Mouse (Mus musculus) stomach, embryonic 14.5 days (tissue): Measurements from ENCODE around the gene Agtpbp1. TPM values are rescaled to one million over a fixed set of nuclear protein-coding genes. Genes with fewer than 3 reads are reported as not detected.
"Not testable (repeated sequence)": the region's sequence is repeated elsewhere in the genome, so short reads cannot be mapped to it uniquely, and the experiment has no call there.

Experiments
- ATAC-seq: fragments of 200-750 bp; cut with Nextera tagmentation; 2 replicates; pipeline ENCODE4 v1.8.0; 2017; ENCODE audit warnings: low read depth, moderate TSS enrichment; ENCODE audit not compliant: insufficient number of reproducible peaks, insufficient read depth, low FRiP score
- H3K27ac ChIP-seq: fragments of 300-500 bp; sonication (generic); 2 replicates; pipeline ENCODE4 v1.5.1; 2014; ENCODE audit warnings: mild to moderate bottlenecking, low read length, moderate library complexity, mixed read lengths
- H3K27me3 ChIP-seq: fragments of 300-500 bp; sonication (generic); 2 replicates; pipeline ENCODE4 v1.6.1; 2014; ENCODE audit warnings: low read length, control low read depth, mixed read lengths; ENCODE audit not compliant: control insufficient read depth, insufficient read depth
- H3K36me3 ChIP-seq: fragments of 300-500 bp; sonication (generic); 2 replicates; pipeline ENCODE4 v1.6.1; 2014; ENCODE audit warnings: mild to moderate bottlenecking, control low read depth, low read length, moderate library complexity, mixed read lengths; ENCODE audit not compliant: control insufficient read depth, insufficient read depth
- H3K4me1 ChIP-seq: fragments of 300-500 bp; sonication (generic); 2 replicates; pipeline ENCODE4 v1.6.1; 2014; ENCODE audit warnings: low read length, control low read depth, mixed read lengths; ENCODE audit not compliant: control insufficient read depth, insufficient read depth
- H3K4me2 ChIP-seq: fragments of 300-500 bp; sonication (generic); replicated peaks from 2 replicates; pipeline ENCODE4 v1.6.1; 2014; ENCODE audit warnings: low read depth, low read length, control low read depth
- H3K4me3 ChIP-seq: fragments of 300-500 bp; sonication (generic); 2 replicates; pipeline ENCODE4 v1.5.1; 2014; ENCODE audit warnings: low read depth, low read length, control low read depth
- H3K9ac ChIP-seq: fragments of 300-500 bp; sonication (generic); replicated peaks from 2 replicates; pipeline ENCODE4 v1.6.1; 2014; ENCODE audit warnings: low read depth, mild to moderate bottlenecking, control low read depth, low read length, moderate library complexity, mixed read lengths
- H3K9me3 ChIP-seq: fragments of 300-500 bp; sonication (generic); 2 replicates; pipeline ENCODE4 v1.6.1; 2016; ENCODE audit warnings: low read depth, low read length, control low read depth; ENCODE audit not compliant: control insufficient read depth
- WGBS: fragments of 180-500 bp; shearing (Covaris S2); extraction: QIAGEN DNeasy Blood & Tissue Kit; methylation state at CpG from one replicate; pipeline ENCODE4 v1.1.7; 2014; 5-methylcytosine and 5-hydroxymethylcytosine counted together
- polyA plus RNA-seq: library from polyadenylated mRNA; unstranded; fragments of >200 nt; fragmentation: Nextera tagmentation; extraction: Ambion mirVana; gene quantifications from 2 replicates; pipeline ENCODE4 v1.2.1, GENCODE M21; 2014

The Agtpbp1 gene
- polyA plus RNA-seq, 1 experiment from 2014 or later = 27.6 TPM

DNA sequence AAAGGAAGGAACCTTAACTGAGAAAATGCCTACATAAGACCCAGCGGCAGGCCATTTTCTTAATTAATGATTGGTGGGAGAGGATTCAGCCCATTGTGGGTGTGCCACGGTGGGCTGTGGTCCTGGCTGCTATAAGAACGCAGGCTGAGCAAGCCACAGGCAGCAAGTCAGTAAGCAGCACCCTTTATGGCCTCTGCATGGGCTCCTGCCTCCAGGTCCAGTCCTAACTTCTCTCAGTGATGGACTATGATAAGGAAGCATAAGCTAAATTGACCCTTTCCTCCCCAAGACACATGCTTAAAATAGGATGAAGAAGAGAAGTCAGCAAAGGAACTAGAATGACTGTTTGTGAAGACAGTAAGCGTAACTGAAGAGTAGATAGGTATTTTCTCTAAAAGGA lies 30.1 kb upstream of the Agtpbp1 start:
- WGBS = 87% methylated on average over 4 of the region's 4 CpGs
- ATAC-seq = no peak
- Histone ChIP-seq H3K4me1 (no peaks in the 10 kb centered on the region), H3K9ac (no peak overlapping the region), H3K4me2 (no peak overlapping the region), H3K27me3 (no peaks in the 10 kb centered on the region), H3K4me3 (no peak overlapping the region), H3K27ac (no peak overlapping the region), H3K9me3 (no peaks in the 10 kb centered on the region), H3K36me3 (peaks cover 45% of the 10 kb centered on the region)

DNA sequence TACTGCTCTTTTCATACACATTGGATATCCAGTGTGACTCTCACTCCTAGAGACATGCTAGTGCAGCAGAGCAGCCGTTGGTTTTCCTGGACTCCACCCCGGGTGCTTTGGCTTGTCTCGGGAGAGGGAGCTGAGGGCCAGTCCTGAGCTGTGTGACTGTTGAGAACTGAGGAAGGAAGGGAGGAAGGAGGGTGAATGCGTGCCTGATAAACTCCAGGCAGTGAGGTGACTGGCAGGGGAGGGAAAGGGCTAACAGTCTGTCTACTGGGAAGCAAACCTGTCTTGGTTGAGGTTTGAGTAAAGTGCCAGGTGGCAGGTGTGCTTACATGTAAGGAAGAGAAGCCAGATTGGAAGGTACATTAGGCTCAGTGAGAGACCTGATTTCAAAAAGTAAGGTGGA lies 28.8 kb upstream of the Agtpbp1 start:
- 72% methylated on average over 4 of the region's 4 CpGs for WGBS
- Histone ChIP-seq H3K4me1 (no peaks in the 10 kb centered on the region), H3K36me3 (peaks cover 49% of the 10 kb centered on the region)

DNA sequence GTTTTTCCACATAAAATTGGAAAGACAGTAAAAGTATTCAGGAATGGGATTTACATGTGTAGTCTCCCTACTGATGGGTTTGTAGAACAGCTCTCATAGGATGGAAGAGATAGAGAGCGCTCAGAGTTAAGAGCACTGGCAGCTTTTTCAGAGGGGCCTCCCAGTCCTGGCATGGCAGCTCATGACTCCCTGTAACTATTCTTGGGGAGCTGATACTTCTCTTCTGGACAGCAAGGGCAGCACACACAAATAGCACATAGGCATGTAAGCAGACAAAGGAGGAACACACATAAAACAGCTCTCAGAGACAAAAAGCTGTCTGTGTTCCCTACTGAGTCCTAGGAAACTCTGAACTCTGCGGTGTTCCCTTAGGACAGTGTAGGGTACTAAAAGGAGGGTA lies 25.4 kb upstream of the Agtpbp1 start:
- ATAC-seq = no peak
- no peaks in the 10 kb centered on the region for H3K9me3 ChIP-seq
- peaks cover 62% of the 10 kb centered on the region for H3K36me3 ChIP-seq
- no peak overlapping the region for H3K4me3 ChIP-seq
- no peak overlapping the region for H3K27ac ChIP-seq
- no peaks in the 10 kb centered on the region for H3K4me1 ChIP-seq
- no peak overlapping the region for H3K4me2 ChIP-seq
- 93% methylated on average over 2 of the region's 2 CpGs for WGBS
- no peak overlapping the region for H3K9ac ChIP-seq
- no peaks in the 10 kb centered on the region for H3K27me3 ChIP-seq

More for the DNA sequence above, 28.8 kb upstream of the Agtpbp1 start:
- no peak overlapping the region for H3K27ac ChIP-seq
- no peak overlapping the region for H3K4me3 ChIP-seq
- no peak for ATAC-seq
- H3K9ac ChIP-seq = no peak overlapping the region
- H3K27me3 ChIP-seq = no peaks in the 10 kb centered on the region
- no peaks in the 10 kb centered on the region for H3K9me3 ChIP-seq
- H3K4me2 ChIP-seq = no peak overlapping the region

DNA sequence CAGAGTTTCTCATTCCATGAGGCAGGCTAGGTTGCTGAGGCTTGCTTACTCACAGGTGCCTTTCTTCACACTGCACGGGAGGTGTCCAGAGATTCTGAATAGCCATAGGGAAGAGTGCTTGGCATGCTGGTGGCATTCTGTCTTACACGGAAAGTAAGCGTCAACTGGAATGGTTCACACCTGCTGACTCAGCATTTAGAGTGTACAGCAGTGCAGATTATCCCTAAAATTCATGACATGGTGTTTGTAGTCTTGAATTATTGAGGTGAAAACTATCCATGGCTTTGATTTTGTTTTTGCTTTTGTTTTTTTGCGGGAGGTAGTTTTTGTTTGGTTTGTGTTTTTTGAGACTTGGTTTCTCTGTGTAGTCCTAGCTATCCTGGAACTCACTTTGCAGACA lies 24.9 kb upstream of the Agtpbp1 start:
- H3K27ac ChIP-seq = no peak overlapping the region
- H3K27me3 ChIP-seq = no peaks in the 10 kb centered on the region
- H3K9ac ChIP-seq = no peak overlapping the region
- H3K36me3 ChIP-seq = peaks cover 64% of the 10 kb centered on the region
- WGBS = 91% methylated on average over 4 of the region's 4 CpGs
- H3K4me1 ChIP-seq = no peaks in the 10 kb centered on the region
- ATAC-seq = no peak
- H3K9me3 ChIP-seq = no peaks in the 10 kb centered on the region
- H3K4me3 ChIP-seq = no peak overlapping the region
- H3K4me2 ChIP-seq = no peak overlapping the region

DNA sequence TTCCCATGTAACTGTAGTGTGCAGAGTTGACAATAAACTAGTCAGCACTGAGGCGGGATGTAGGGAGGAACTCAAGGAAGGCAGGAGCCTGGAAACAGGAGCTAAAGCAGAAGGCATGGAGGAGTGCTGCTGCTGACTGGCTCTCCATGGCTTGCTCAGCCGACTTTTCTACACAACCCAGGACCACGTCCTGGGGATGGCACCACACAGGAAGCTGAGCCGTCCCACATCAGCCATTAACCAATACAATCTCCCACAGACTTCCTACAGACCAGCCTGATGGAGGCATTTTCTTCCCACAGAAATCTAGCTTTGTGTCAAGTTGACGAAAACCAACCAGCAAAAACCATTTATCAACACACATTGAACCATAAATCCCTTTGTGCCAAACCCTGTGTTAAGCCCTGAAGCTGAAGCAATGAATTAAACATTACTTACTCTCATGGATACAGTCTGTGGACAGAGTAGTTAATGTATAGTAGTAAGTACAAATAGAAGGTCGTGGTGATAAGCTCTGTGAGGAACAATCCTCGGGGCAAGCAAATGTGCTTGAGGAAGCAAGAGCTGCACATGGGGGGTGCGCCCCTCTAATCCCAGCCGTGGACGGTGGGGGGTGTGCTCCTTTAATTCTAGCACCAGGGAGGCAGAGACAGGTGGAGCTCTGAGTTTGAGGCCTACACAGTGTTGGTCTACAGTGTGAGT lies 20.3 kb upstream of the Agtpbp1 start:
- no peaks in the 10 kb centered on the region for H3K4me1 ChIP-seq
- no peak overlapping the region for H3K4me2 ChIP-seq
- no peak overlapping the region for H3K4me3 ChIP-seq
- WGBS = 67% methylated on average over 10 of the region's 10 CpGs
- no peak overlapping the region for H3K9ac ChIP-seq
- no peak overlapping the region for H3K27ac ChIP-seq
- no peaks in the 10 kb centered on the region for H3K9me3 ChIP-seq
- no peaks in the 10 kb centered on the region for H3K27me3 ChIP-seq
- ATAC-seq = peak; percentile 69; the same call in 1 of the 2 replicates
- peaks cover 64% of the 10 kb centered on the region for H3K36me3 ChIP-seq

DNA sequence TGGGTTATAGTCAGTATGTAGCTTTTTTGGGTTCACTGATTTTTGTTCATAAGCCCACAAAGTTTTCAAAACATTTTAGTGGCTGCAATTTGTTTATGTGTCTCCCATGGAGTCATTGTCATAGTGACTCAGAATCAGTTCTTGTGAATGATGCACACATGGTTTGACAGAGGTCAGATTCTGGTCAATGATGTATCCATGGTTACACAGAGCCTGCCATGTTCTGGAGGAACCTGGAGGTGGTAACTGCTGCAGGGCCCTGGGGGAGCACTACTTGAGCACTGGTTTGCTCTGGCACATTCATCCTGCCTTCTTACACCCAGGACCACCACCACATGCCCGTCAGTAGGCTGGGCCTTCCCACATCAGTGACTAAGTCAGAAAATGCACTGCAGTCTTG lies 19.5 kb upstream of the Agtpbp1 start:
- Histone ChIP-seq H3K27me3 (no peaks in the 10 kb centered on the region), H3K9ac (no peak overlapping the region), H3K4me1 (no peaks in the 10 kb centered on the region), H3K4me2 (no peak overlapping the region), H3K9me3 (no peaks in the 10 kb centered on the region), H3K4me3 (no peak overlapping the region), H3K27ac (no peak overlapping the region), H3K36me3 (peaks cover 64% of the 10 kb centered on the region)
- 86% methylated on average over 1 of the region's 1 CpGs for WGBS
- ATAC-seq = no peak

DNA sequence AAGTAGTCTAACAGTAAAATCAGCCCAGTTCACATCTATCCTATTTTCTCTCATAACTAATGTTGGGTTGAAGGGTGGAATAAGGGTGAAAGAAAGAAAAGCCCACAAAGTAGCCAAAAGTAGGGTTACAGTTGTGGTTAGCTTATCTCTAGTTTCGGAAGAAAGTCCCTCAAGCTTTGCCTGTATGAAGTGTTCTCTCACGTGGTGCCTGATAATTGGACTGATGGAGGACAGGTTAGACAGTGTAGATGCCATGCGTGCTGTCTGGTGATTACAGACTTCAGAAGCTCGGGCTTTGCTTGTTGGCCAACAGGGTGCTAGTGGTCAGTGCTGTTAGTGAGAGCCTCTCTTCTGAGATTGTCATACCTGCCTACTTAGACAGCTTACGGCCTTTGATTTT lies 18.1 kb upstream of the Agtpbp1 start:
- 92% methylated on average over 5 of the region's 5 CpGs for WGBS
- peaks cover 56% of the 10 kb centered on the region for H3K36me3 ChIP-seq
- H3K27me3 ChIP-seq = no peaks in the 10 kb centered on the region

DNA sequence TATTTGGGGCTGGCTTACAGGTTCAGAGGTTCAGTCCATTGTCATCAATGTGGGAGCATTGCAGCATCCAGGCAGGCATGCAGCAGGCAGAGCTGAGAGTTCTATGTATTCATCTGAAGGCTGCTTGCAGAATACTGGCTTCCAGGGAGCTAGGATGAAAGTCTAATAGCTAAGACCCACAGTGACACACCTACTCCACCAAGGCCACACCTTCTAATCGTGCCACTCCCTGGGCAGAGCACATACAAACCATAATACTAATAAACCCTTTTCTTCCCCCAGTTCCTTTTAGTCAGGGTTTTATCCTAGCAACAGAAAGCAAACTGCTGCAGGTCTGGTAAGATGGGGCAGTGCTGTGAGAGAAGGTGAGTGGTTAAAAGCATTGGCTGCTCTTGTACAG lies 7.6 kb upstream of the Agtpbp1 start:
- Histone ChIP-seq H3K36me3 (peaks cover 30% of the 10 kb centered on the region), H3K4me2 (no peak overlapping the region), H3K4me1 (0 out of 2 replicates have a peak, but pooled peaks cover 2% of the 10 kb centered on the region), H3K27me3 (no peaks in the 10 kb centered on the region), H3K4me3 (no peak overlapping the region), H3K27ac (no peak overlapping the region), H3K9me3 (no peaks in the 10 kb centered on the region), H3K9ac (no peak overlapping the region)
- 83% methylated on average over 1 of the region's 1 CpGs for WGBS
- no peak for ATAC-seq

More for the DNA sequence above, 18.1 kb upstream of the Agtpbp1 start:
- no peak for ATAC-seq
- no peaks in the 10 kb centered on the region for H3K9me3 ChIP-seq
- H3K27ac ChIP-seq = no peak overlapping the region
- no peak overlapping the region for H3K4me3 ChIP-seq
- H3K4me2 ChIP-seq = no peak overlapping the region
- H3K4me1 ChIP-seq = no peaks in the 10 kb centered on the region
- H3K9ac ChIP-seq = no peak overlapping the region

DNA sequence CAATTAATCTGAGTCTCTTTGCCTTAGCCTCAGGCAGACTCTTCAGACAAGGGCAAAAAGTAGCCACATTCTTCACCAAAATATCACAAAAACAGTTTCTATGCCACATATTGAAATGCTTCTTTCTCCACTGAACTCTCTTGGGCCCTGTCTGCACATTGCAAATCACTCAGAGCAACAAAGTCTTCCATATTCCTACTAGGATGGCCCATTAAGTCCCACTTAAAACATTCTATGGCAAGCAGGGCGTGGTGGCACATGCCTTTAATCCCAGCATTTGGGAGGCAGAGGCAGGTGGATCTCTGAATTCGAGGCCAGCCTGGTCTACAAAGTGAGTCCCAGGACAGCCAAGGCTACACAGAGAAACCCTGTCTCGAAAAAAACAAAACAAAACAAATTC lies 7.0 kb upstream of the Agtpbp1 start:
- H3K9me3 ChIP-seq, H3K27me3 ChIP-seq, H3K9ac ChIP-seq, H3K4me1 ChIP-seq, H3K27ac ChIP-seq, H3K4me3 ChIP-seq, ATAC-seq, H3K4me2 ChIP-seq: not testable (repeated sequence)
- 92% methylated on average over 3 of the region's 3 CpGs for WGBS
- H3K36me3 ChIP-seq = peaks cover 30% of the 10 kb centered on the region
